In genomic region chr4:47693221-47693620, GRCm38 (mm10) we compare ENCODE assay signal across 15 mouse cellular contexts.
DNase-seq lines count a peak whose midpoint lies in the region; ATAC-seq lines count a peak whose summit lies in the region.
"Had no signal": no experiment of that assay in that cellular context is flagged by ENCODE, and none has a peak within 500 bp of the region (broad histone marks: within the 10 kb centered on the region; RNA-seq: fewer than 3 reads in every experiment).

No protein-coding gene starts in this region.

- no peaks in the 10 kb centered on the region for H3K36me3 ChIP-seq in hindbrain, embryonic 13.5 days
- H3K36me3 ChIP-seq: heart, embryonic 15.5 days had no signal

- no peak overlapping the region for H3K4me3 ChIP-seq in hindbrain, embryonic 13.5 days
- H3K4me3 ChIP-seq: heart, embryonic 15.5 days had no signal

- H3K4me2 ChIP-seq in hindbrain, embryonic 13.5 days = no peak overlapping the region
- H3K4me2 ChIP-seq: heart, embryonic 15.5 days; hindbrain, embryonic 14.5 days; midbrain, embryonic 11.5 days had no signal

- WGBS in hindbrain, embryonic 13.5 days = 87% methylated on average over 12 of the region's 12 CpGs

- no peak overlapping the region for H3K27ac ChIP-seq in hindbrain, embryonic 13.5 days
- H3K27ac ChIP-seq: heart, embryonic 15.5 days; hindbrain, embryonic 14.5 days had no signal

- H3K9ac ChIP-seq in hindbrain, embryonic 13.5 days = no peak overlapping the region
- H3K9ac ChIP-seq: heart, embryonic 15.5 days; hindbrain, embryonic 14.5 days had no signal

- peak; percentile 95 for ATAC-seq in frontal cortex, adult (ENCODE audit: low TSS enrichment)
- no peak for ATAC-seq in hindbrain, embryonic 13.5 days (ENCODE audit: low FRiP score)
- ATAC-seq: activated CD4-positive, CD25-positive, alpha-beta regulatory T cell, adult 4 months had no signal

- no peaks in the 10 kb centered on the region for H3K27me3 ChIP-seq in hindbrain, embryonic 13.5 days
- H3K27me3 ChIP-seq: heart, embryonic 15.5 days had no signal

- no peak for DNase-seq in frontal cortex, postnatal 14 days (ENCODE audit: low spot score in 2 of 2)
- DNase-seq in cerebellum, postnatal 10 days = peak; percentile 65 to 77
- peak; percentile 75 for DNase-seq in layer of hippocampus, adult 9-11 months
- DNase-seq in right cerebral cortex, postnatal 4 days = peak; percentile 31
- no peak for DNase-seq in ovary, postnatal 10 days (ENCODE audit: low spot score)
- DNase-seq: gastrocnemius, postnatal 36 days; kidney, adult 8-10 months; lung, postnatal 10 days; thymus, adult 18-20 months had no signal

- H3K9me3 ChIP-seq in hindbrain, embryonic 13.5 days = no peaks in the 10 kb centered on the region
- H3K9me3 ChIP-seq: heart, embryonic 15.5 days had no signal

- H3K4me1 ChIP-seq in hindbrain, embryonic 13.5 days (replicated peaks) = 0 out of 2 replicates have a peak, but pooled peaks cover under 1% of the 10 kb centered on the region
- H3K4me1 ChIP-seq: heart, embryonic 15.5 days had no signal

Comparison
In these comparisons a context has a peak if more than half of its experiments do, and no peak if none do; other contexts are left out.
1. DNase-seq: peak in cerebellum, postnatal 10 days (2 of 2), layer of hippocampus, adult 9-11 months (single experiment) and right cerebral cortex, postnatal 4 days (single experiment); none in frontal cortex, postnatal 14 days (0 of 2) and ovary, postnatal 10 days (single experiment).